Mouse (Mus musculus) left cerebral cortex, adult 9 months (tissue): ENCODE results near the gene Sorcs3.

Experiments
- DNase-seq, 2 experiments: peaks; one replicate each; pipeline ENCODE4 v3.0.0; 2022; ENCODE audit warnings: low spot score in 2 of 2

Sorcs3 gene

GRCm38 (mm10) chr19:48523803-48524202 lies 318.0 kb downstream of the Sorcs3 start:
- no peak for DNase-seq

GRCm38 (mm10) chr19:48524527-48525214 lies 318.8 kb downstream of the Sorcs3 start:
- DNase-seq, result no peak

GRCm38 (mm10) chr19:48533582-48533981 lies 327.8 kb downstream of the Sorcs3 start:
- no peak for DNase-seq

- no peak for DNase-seq
Measured at GRCm38 (mm10) chr19:48544294-48544693, 338.5 kb downstream of the Sorcs3 start.

- no peak for DNase-seq
Measured at GRCm38 (mm10) chr19:48545421-48546132, 339.8 kb downstream of the Sorcs3 start.

- peak; percentile 15 to 53 for DNase-seq
Measured at GRCm38 (mm10) chr19:48546133-48546448, 340.3 kb downstream of the Sorcs3 start.

- DNase-seq, result no peak
Measured at GRCm38 (mm10) chr19:48548143-48548881, 342.5 kb downstream of the Sorcs3 start.

GRCm38 (mm10) chr19:48559432-48559831 lies 353.6 kb downstream of the Sorcs3 start:
- DNase-seq, result no peak

- no peak for DNase-seq
Measured at GRCm38 (mm10) chr19:48575736-48576135, 369.9 kb downstream of the Sorcs3 start.

- no peak for DNase-seq
Measured at GRCm38 (mm10) chr19:48577169-48577568, 371.3 kb downstream of the Sorcs3 start.

GRCm38 (mm10) chr19:48584938-48585560 lies 379.2 kb downstream of the Sorcs3 start:
- DNase-seq, result peak in 1 of 2 experiments; percentile 27

GRCm38 (mm10) chr19:48616951-48617350 lies 411.1 kb downstream of the Sorcs3 start:
- DNase-seq, result no peak

- DNase-seq, result no peak
Measured at GRCm38 (mm10) chr19:48630671-48631327, 425.0 kb downstream of the Sorcs3 start.

GRCm38 (mm10) chr19:48642566-48642965 lies 436.7 kb downstream of the Sorcs3 start:
- DNase-seq, result no peak

GRCm38 (mm10) chr19:48649941-48650340 lies 444.1 kb downstream of the Sorcs3 start:
- no peak for DNase-seq

- peak; percentile 3 to 59 for DNase-seq
Measured at GRCm38 (mm10) chr19:48651617-48652016, 445.8 kb downstream of the Sorcs3 start.

GRCm38 (mm10) chr19:48660201-48660600 lies 454.4 kb downstream of the Sorcs3 start:
- no peak for DNase-seq

GRCm38 (mm10) chr19:48679896-48680295 lies 474.1 kb downstream of the Sorcs3 start:
- DNase-seq, result no peak

GRCm38 (mm10) chr19:48682485-48682884 lies 476.7 kb downstream of the Sorcs3 start:
- DNase-seq, result no peak

GRCm38 (mm10) chr19:48686369-48686768 lies 480.5 kb downstream of the Sorcs3 start:
- DNase-seq, result no peak

- DNase-seq, result no peak
Measured at GRCm38 (mm10) chr19:48700111-48700658, 494.4 kb downstream of the Sorcs3 start.
